Mouse (Mus musculus) kidney, embryonic 14.5 days (tissue): ENCODE results near the gene Gm47969. TPM values are rescaled to one million over a fixed set of nuclear protein-coding genes. Genes with fewer than 3 reads are reported as not detected.

Experiments used
- ATAC-seq: fragments of 200-750 bp; cut with Nextera tagmentation; 2 replicates; pipeline ENCODE4 v1.8.0; 2017; ENCODE audit warnings: moderate number of reproducible peaks, mild to moderate bottlenecking, moderate TSS enrichment, moderate library complexity; ENCODE audit not compliant: low FRiP score, low TSS enrichment
- H3K27ac ChIP-seq: fragments of 300-500 bp; sonication (generic); 2 replicates; pipeline ENCODE4 v1.5.1; 2014; ENCODE audit warnings: low read depth, mild to moderate bottlenecking, low read length, moderate library complexity, mixed read lengths
- H3K27me3 ChIP-seq: fragments of 300-500 bp; sonication (generic); 2 replicates; pipeline ENCODE4 v1.6.1; 2014; ENCODE audit warnings: mild to moderate bottlenecking, low read length; ENCODE audit not compliant: control insufficient read depth, insufficient read depth
- H3K36me3 ChIP-seq: fragments of 300-500 bp; sonication (generic); 2 replicates; pipeline ENCODE4 v1.6.1; 2014; ENCODE audit warnings: low read length, mixed read lengths; ENCODE audit not compliant: control insufficient read depth, insufficient read depth
- H3K4me1 ChIP-seq: fragments of 300-500 bp; sonication (generic); 2 replicates; pipeline ENCODE4 v1.6.1; 2014; ENCODE audit warnings: low read length, mixed read lengths; ENCODE audit not compliant: control insufficient read depth, insufficient read depth
- H3K4me2 ChIP-seq: fragments of 300-500 bp; sonication (generic); replicated peaks from 2 replicates; pipeline ENCODE4 v1.6.1; 2014; ENCODE audit warnings: low read depth, mild to moderate bottlenecking, low read length
- H3K4me3 ChIP-seq: fragments of 300-500 bp; sonication (generic); 2 replicates; pipeline ENCODE4 v1.5.1; 2014; ENCODE audit warnings: mild to moderate bottlenecking, low read length
- H3K9ac ChIP-seq: fragments of 300-500 bp; sonication (generic); 2 replicates; pipeline ENCODE4 v1.6.1; 2014; ENCODE audit warnings: low read depth, mild to moderate bottlenecking, low read length, moderate library complexity
- H3K9me3 ChIP-seq: fragments of 300-500 bp; sonication (generic); 2 replicates; pipeline ENCODE4 v1.6.1; 2016; ENCODE audit warnings: low read length; ENCODE audit not compliant: control insufficient read depth
- WGBS: fragments of 180-500 bp; shearing (Covaris S2); extraction: QIAGEN DNeasy Blood & Tissue Kit; methylation state at CpG from one replicate; pipeline ENCODE4 v1.1.7; 2014; 5-methylcytosine and 5-hydroxymethylcytosine counted together
- polyA plus RNA-seq: library from polyadenylated mRNA; unstranded; fragments of >200 nt; fragmentation: Nextera tagmentation; extraction: Ambion mirVana; gene quantifications from 2 replicates; pipeline ENCODE4 v1.2.1, GENCODE M21; 2014

The Gm47969 gene
- polyA plus RNA-seq, 1 experiment from 2014 or later: not detected

DNA sequence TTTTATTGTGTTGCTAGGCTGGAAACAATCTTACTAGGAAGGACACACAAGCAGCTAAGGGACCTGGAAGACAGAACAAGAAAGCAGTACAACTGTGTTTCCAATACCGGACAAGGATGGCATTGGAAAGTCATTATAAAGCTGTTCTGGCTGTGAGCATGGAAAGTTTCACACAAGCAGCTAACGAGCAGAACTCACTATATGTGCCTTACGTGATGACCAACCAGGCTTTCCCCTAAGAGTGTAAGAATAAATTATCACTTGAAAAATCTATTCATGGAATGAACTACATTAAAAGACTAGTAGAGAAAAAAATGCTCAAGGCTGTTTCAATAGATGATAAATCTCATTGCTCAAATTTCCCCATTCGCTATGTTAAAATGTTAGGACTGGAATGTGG lies 21.8 kb downstream of the Gm47969 start:
- WGBS: 94% methylated on average over 4 of the region's 4 CpGs

DNA sequence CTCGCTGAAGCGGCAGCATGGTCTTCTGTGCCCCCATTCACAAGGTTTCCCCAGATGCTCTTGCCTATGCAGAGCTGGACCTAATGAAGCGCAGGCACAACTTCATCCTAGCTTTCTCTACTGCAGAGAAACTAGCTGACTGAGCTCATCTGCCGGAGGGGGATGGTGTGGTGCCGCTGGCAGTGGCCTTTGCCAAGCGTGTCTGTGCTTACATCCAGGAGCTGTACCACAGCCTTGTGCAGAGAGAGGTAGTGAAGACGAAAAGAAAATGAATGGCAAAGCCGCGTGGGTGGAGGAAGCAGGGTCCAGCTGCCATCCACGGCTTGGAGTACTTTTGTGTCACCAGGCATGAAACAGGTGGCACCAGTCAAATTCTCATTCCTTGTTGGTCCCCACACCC lies 22.5 kb downstream of the Gm47969 start:
- WGBS: 87% methylated on average over 10 of the region's 10 CpGs
- H3K9ac ChIP-seq: no peak overlapping the region
- H3K4me2 ChIP-seq: no peak overlapping the region
- no peaks in the 10 kb centered on the region for H3K36me3 ChIP-seq
- H3K4me3 ChIP-seq: no peak overlapping the region
- no peak overlapping the region for H3K27ac ChIP-seq
- H3K9me3 ChIP-seq: no peaks in the 10 kb centered on the region
- no peaks in the 10 kb centered on the region for H3K4me1 ChIP-seq
- no peaks in the 10 kb centered on the region for H3K27me3 ChIP-seq
- no peak for ATAC-seq

More for the DNA sequence above, 21.8 kb downstream of the Gm47969 start:
- no peaks in the 10 kb centered on the region for H3K36me3 ChIP-seq
- ATAC-seq: no peak
- no peaks in the 10 kb centered on the region for H3K27me3 ChIP-seq
- H3K4me2 ChIP-seq: no peak overlapping the region
- H3K9ac ChIP-seq: no peak overlapping the region
- H3K9me3 ChIP-seq: no peaks in the 10 kb centered on the region
- H3K27ac ChIP-seq: no peak overlapping the region
- no peaks in the 10 kb centered on the region for H3K4me1 ChIP-seq
- H3K4me3 ChIP-seq: no peak overlapping the region

DNA sequence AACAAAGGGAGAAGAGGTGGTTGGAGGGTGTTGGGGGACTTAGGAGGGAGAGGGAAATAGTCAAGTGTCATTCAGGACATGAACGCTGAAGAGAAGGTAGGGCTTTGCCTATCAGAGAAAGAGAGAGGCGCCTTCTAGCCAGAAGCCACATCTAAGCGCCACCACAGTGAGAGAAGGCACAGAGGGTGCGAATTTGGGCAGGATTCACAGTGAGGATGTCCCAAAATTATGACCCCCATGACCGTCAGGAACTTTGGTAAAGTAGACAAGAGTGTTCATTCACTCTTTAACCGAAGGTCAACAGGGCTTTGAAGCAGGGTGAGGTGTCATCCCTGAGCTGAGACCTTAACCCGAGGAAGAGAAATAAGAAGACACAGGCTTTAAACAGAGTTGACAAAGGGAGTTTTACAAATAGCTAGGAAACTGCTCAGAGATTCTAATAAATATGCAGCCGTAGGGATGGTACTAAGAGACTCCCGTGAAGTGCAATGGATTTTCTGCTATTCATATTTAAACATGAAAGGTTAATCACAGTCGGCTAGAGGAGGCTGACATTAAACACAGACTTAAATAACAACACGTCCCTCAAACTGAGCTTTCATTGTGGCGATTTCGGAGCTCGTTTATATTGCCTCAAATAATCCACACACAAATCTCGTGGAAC lies 30.9 kb downstream of the Gm47969 start:
- H3K27ac ChIP-seq: no peak overlapping the region
- H3K36me3 ChIP-seq: no peaks in the 10 kb centered on the region
- H3K9ac ChIP-seq: no peak overlapping the region
- H3K4me3 ChIP-seq: peak overlapping the region; percentile 17; the same call in 1 of the 2 replicates
- no peaks in the 10 kb centered on the region for H3K4me1 ChIP-seq
- 42% methylated on average over 15 of the region's 15 CpGs for WGBS
- no peak for ATAC-seq
- H3K9me3 ChIP-seq: no peaks in the 10 kb centered on the region
- peak overlapping the region; percentile 34 for H3K4me2 ChIP-seq
- H3K27me3 ChIP-seq: no peaks in the 10 kb centered on the region

DNA sequence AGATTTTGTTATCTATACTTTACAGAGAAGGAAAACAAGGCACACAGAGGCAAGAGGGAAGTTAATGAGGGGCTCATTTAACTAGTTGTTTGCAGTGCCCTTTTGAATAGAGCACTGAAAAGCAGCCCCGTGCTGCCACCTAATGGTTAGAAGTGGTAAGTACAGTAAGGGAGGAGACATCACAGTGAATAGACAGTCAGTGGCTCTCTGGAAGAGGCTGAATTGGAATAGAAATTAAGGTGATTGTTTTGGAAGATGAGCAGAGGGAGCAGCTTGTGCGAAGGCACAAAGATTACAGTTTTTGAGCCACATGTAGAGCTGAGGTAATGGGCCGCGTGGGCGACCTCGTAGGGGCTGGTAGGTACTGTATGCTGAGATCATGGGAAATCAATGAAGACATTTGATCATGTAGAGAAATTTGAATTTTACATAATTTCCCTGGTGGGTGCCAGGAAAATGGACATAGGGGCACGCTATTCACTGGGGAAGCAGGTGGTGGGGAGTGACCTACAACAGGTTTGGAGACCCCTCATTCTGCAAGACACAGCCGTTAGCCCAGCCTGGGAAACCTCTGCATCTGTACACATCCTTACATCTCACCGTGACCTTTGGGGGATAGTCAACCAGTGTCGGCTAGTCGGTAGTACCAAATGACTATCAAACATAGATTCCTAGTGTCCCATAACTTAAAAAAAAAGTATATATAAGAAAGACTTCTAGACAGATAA lies 31.6 kb downstream of the Gm47969 start:
- Histone ChIP-seq H3K27ac (no peak overlapping the region), H3K27me3 (no peaks in the 10 kb centered on the region), H3K4me2 (peak overlapping the region; percentile 34), H3K4me1 (no peaks in the 10 kb centered on the region), H3K9me3 (no peaks in the 10 kb centered on the region), H3K4me3 (peak overlapping the region; percentile 17; the same call in 1 of the 2 replicates), H3K36me3 (no peaks in the 10 kb centered on the region), H3K9ac (no peak overlapping the region)
- 49% methylated on average over 11 of the region's 11 CpGs for WGBS
- peak; percentile 79 for ATAC-seq

DNA sequence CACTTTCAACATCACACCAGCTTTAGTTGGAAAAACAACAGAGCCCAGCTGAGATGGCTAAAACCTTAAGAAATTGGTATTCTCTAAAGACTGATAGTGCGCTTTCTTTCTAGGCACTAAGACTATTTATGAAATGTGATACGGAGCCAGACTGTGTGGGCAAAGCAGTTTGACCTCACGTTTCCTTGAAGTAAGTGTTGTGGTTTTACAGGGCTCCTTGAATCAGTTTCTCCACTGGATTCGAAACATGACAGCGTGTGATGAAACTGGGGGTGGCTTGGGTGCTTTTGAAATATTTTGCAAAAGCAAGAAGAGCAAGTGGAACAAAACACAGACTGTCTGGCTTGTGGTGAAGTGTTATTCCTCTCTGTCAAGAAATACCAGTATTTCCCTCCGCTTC lies 32.3 kb downstream of the Gm47969 start:
- 78% methylated on average over 6 of the region's 6 CpGs for WGBS
- Histone ChIP-seq H3K4me2 (no peak overlapping the region), H3K27me3 (no peaks in the 10 kb centered on the region), H3K9ac (no peak overlapping the region), H3K9me3 (no peaks in the 10 kb centered on the region), H3K4me1 (no peaks in the 10 kb centered on the region), H3K36me3 (no peaks in the 10 kb centered on the region), H3K27ac (no peak overlapping the region), H3K4me3 (no peak overlapping the region)
- no peak for ATAC-seq

DNA sequence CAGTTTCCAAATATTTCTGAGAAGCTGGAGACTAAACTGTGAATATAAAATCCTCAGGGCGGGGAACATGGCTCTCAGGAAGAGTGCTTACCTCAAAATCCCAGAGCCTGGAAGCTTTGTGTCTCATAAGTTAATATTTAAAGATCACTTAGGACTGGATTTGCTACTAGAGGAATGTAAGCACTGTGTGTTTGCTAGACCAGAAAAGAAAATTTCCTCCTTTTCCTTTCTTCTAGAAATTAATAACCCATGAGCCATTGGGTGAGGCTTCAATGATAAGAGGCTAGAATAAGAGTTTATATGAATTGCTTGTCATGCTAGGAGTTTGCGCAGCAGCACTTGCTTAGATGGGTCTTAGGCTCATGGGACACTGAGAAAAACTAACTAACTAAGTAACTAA lies 40.1 kb downstream of the Gm47969 start:
- no peaks in the 10 kb centered on the region for H3K4me1 ChIP-seq
- WGBS: 68% methylated on average over 2 of the region's 2 CpGs
- no peaks in the 10 kb centered on the region for H3K27me3 ChIP-seq
- no peak for ATAC-seq
- H3K36me3 ChIP-seq: no peaks in the 10 kb centered on the region
- H3K4me2 ChIP-seq: no peak overlapping the region
- H3K4me3 ChIP-seq: no peak overlapping the region
- no peak overlapping the region for H3K27ac ChIP-seq
- no peaks in the 10 kb centered on the region for H3K9me3 ChIP-seq
- H3K9ac ChIP-seq: no peak overlapping the region

DNA sequence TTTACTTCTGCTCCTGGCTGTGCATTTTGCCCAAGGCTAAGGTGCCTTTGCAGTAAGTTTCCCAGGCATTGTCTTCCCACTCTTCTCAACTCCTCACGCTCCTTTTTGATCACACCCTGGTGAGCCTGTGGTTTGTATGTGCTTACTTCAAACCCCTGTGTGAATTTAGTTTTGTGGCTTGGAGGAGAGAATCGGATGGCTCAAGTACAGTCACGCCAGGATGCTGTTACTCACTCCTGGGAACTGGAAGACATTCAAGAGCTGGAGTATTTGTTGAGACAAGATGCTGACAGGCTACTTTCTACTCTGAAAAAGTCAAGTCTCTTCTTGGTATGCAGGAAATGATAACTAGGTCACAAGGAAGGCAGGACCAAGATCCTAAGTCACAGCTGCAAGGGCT lies 46.5 kb downstream of the Gm47969 start:
- WGBS: 69% methylated on average over 3 of the region's 3 CpGs

More for the DNA sequence above, 46.5 kb downstream of the Gm47969 start:
- Histone ChIP-seq H3K27ac (no peak overlapping the region), H3K4me1 (no peaks in the 10 kb centered on the region), H3K9me3 (no peaks in the 10 kb centered on the region), H3K36me3 (no peaks in the 10 kb centered on the region), H3K27me3 (no peaks in the 10 kb centered on the region), H3K4me2 (no peak overlapping the region), H3K9ac (no peak overlapping the region), H3K4me3 (no peak overlapping the region)
- no peak for ATAC-seq

Other genes with a start within 250 kb of the Gm47969 start
- gene Agfg1, start 205.4 kb upstream of the Gm47969 start, polyA plus RNA-seq: 27.9 and 47.8 TPM in 2 replicates
- gene A030005L19Rik, start 131.6 kb upstream of the Gm47969 start, polyA plus RNA-seq: 0.33 TPM in 1 of 2 replicates, not detected in the other
- not detected in 2 replicates for gene A030014E15Rik, start 120.0 kb upstream of the Gm47969 start, polyA plus RNA-seq
- not detected in 2 replicates for gene Gm6217, start 113.5 kb upstream of the Gm47969 start, polyA plus RNA-seq
- not detected in 2 replicates for gene A030003K21Rik, start 101.5 kb upstream of the Gm47969 start, polyA plus RNA-seq
- not detected in 2 replicates for gene Gm7544, start 88.9 kb upstream of the Gm47969 start, polyA plus RNA-seq
- not detected in 2 replicates for gene Gm47955, start 84.6 kb upstream of the Gm47969 start, polyA plus RNA-seq
- gene Gm47959, start 44.4 kb upstream of the Gm47969 start, polyA plus RNA-seq: not detected in 2 replicates
- gene Slc19a3, start 6.5 kb upstream of the Gm47969 start, polyA plus RNA-seq: 0.74 and 1.4 TPM in 2 replicates
- not detected in 2 replicates for gene Krtap28-10, start 2.5 kb upstream of the Gm47969 start, polyA plus RNA-seq
- gene A030005K14Rik, start 14.4 kb downstream of the Gm47969 start, polyA plus RNA-seq: not detected in 2 replicates
- not detected in 2 replicates for gene Krtap28-13, start 16.0 kb downstream of the Gm47969 start, polyA plus RNA-seq
- gene Ccl20, start 71.8 kb downstream of the Gm47969 start, polyA plus RNA-seq: 1.2 and 1.4 TPM in 2 replicates
- 0.36 TPM in 1 of 2 replicates, not detected in the other for gene Daw1, start 114.8 kb downstream of the Gm47969 start, polyA plus RNA-seq